Comparison of ENCODE assay signal across 39 mouse cellular contexts in the genomic region with DNA sequence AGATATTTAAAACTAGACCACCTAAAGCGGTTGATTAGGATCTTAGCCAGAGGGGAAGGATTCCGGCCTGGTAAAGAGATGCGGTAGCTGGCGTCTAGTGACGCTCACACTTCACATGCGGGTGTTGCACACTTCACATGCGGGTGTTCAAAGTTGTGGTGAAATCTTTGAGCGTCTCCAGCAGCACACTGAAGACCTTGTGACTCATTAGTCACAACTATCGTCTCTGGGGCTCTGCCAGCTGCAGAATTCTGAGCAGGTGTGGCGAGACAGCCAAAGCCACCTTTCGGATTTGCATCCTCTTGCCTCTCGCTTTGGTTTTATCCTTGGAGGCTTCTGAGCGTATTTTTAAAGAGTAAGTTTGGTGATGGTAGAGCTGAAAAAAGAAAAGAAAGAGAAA. TPM values are rescaled to one million over a fixed set of nuclear protein-coding genes. Genes with fewer than 3 reads are reported as not detected.
"Had no signal": no experiment of that assay in that cellular context is flagged by ENCODE, and none has a peak within 500 bp of the region (broad histone marks: within the 10 kb centered on the region; RNA-seq: fewer than 3 reads in every experiment).

No protein-coding gene starts in this region.

- H3K9me3 ChIP-seq: heart, embryonic 10.5 days; heart, embryonic 12.5 days; hindbrain, embryonic 10.5 days; hindbrain, embryonic 12.5 days; intestine, embryonic 15.5 days; limb, embryonic 10.5 days; limb, embryonic 12.5 days had no signal

- DNase-seq: gastrocnemius, adult 2 months; gastrocnemius, postnatal 10 days; gastrocnemius, postnatal 25 days; heart, postnatal 10 days; heart, postnatal 4 days; kidney, adult 18-20 months; kidney, adult 8-10 months; kidney, postnatal 10 days; kidney, postnatal 25 days; kidney, postnatal 4 days; liver had no signal

- H3K9ac ChIP-seq: heart, embryonic 12.5 days; hindbrain, embryonic 12.5 days; hindbrain, embryonic 14.5 days; intestine, embryonic 15.5 days; limb, embryonic 12.5 days had no signal

- H3K27ac ChIP-seq: gastrocnemius, adult 2 months; heart, embryonic 10.5 days; hindbrain, embryonic 10.5 days; hindbrain, embryonic 12.5 days; hindbrain, embryonic 14.5 days; intestine, embryonic 15.5 days; layer of hippocampus, adult 2 months; left cerebral cortex, adult 2 months; limb, embryonic 10.5 days; limb, embryonic 12.5 days had no signal

- ATAC-seq: hindbrain, embryonic 16.5 days; inflammation-experienced regulatory T-cells, adult 6 months; intestine, embryonic 15.5 days; intestine, postnatal 0 days had no signal

- H3K4me1 ChIP-seq: hindbrain, embryonic 10.5 days; hindbrain, embryonic 12.5 days; intestine, embryonic 15.5 days had no signal

- H3K4me2 ChIP-seq: heart, embryonic 12.5 days; hindbrain, embryonic 12.5 days; hindbrain, embryonic 14.5 days; intestine, embryonic 15.5 days; limb, embryonic 12.5 days; liver, embryonic 11.5 days had no signal

- H3K36me3 ChIP-seq: heart, embryonic 10.5 days; heart, embryonic 12.5 days; hindbrain, embryonic 10.5 days; hindbrain, embryonic 12.5 days; intestine, embryonic 15.5 days; limb, embryonic 10.5 days; limb, embryonic 12.5 days had no signal

- H3K27me3 ChIP-seq: hindbrain, embryonic 12.5 days; intestine, embryonic 15.5 days; limb, embryonic 12.5 days had no signal

- H3K4me3 ChIP-seq: gastrocnemius, adult 2 months; heart, embryonic 10.5 days; heart, embryonic 12.5 days; hindbrain, embryonic 10.5 days; hindbrain, embryonic 12.5 days; intestine, embryonic 15.5 days; layer of hippocampus, adult 2 months; left cerebral cortex, adult 2 months; limb, embryonic 10.5 days; limb, embryonic 12.5 days had no signal

RNA-seq across cellular contexts. Expression of a gene that starts 47.6 kb away (rescaled TPM):
- total RNA-seq: gastrocnemius, adult 2 months; gastrocnemius, postnatal 10 days; gastrocnemius, postnatal 25 days; gastrocnemius, postnatal 4 days; granulocyte monocyte progenitor cell, adult 5-6 weeks; heart, adult 8-10 months; heart, postnatal 10 days; heart, postnatal 25 days; heart, postnatal 4 days; layer of hippocampus, adult 2 months; layer of hippocampus, postnatal 10 days; layer of hippocampus, postnatal 25 days; left cerebral cortex, adult 2 months; left cerebral cortex, postnatal 14 days; left cerebral cortex, postnatal 36 days had no signal
- polyA plus RNA-seq: frontal cortex, adult 2 months; heart, embryonic 10.5 days; heart, embryonic 12.5 days; heart, embryonic 14.5 days; heart, embryonic 16.5 days; hindbrain, embryonic 10.5 days; hindbrain, embryonic 12.5 days; hindbrain, embryonic 14.5 days; hindbrain, embryonic 16.5 days; intestine, embryonic 15.5 days; intestine, postnatal 0 days; kidney, embryonic 14.5 days; kidney, embryonic 16.5 days; limb, embryonic 10.5 days; limb, embryonic 12.5 days; limb, embryonic 14.5 days; liver, embryonic 11.5 days had no signal
